Comparison of ENCODE assay signal across 8 mouse cellular contexts in genomic region chr11:53858761-53859580, GRCm38 (mm10). TPM values are rescaled to one million over a fixed set of nuclear protein-coding genes. Genes with fewer than 3 reads are reported as not detected.
DNase-seq lines count a peak whose midpoint lies in the region; ATAC-seq and TF ChIP-seq lines count a peak whose summit lies in the region.
"Not testable (repeated sequence)": the region's sequence is repeated elsewhere in the genome, so short reads cannot be mapped to it uniquely, and the experiment has no call there.

TSS of gene Gm12216 (minus strand) at chr11:53859256.

- not testable (repeated sequence) for TF ChIP-seq POLR2A in olfactory bulb, adult 2 months (IDR thresholded peaks at IDR 0.05; ENCODE audit: insufficient read depth, low read depth, low read length)

- ATAC-seq in activated CD4-positive, CD25-positive, alpha-beta regulatory T cell, adult 4 months: peak; percentile 86
- peak; percentile 85 for ATAC-seq in common myeloid progenitor, adult 5-6 weeks (replicated peaks; ENCODE audit: low read depth, poor library complexity, severe bottlenecking)
- ATAC-seq in hindbrain, embryonic 13.5 days (ENCODE audit: low FRiP score): 0 out of 2 replicates have a peak, but pooled peaks have one; percentile 43

- H3K27me3 ChIP-seq in hindbrain, embryonic 13.5 days: not testable (repeated sequence)

- H3K9me3 ChIP-seq in hindbrain, embryonic 13.5 days: not testable (repeated sequence)

- peak within 1 kb of the TSS; percentile 42 for H3K4me3 ChIP-seq in hindbrain, embryonic 13.5 days
- H3K4me3 ChIP-seq in olfactory bulb, adult 2 months (ENCODE audit: insufficient read depth, low read depth, low read length): peak within 1 kb of the TSS; percentile 58

- peak; percentile 52 for DNase-seq in gastrocnemius, postnatal 10 days
- DNase-seq in layer of hippocampus, postnatal 10 days (ENCODE audit: low spot score in 2 of 2): peak; percentile 30 to 45
- DNase-seq in lung, postnatal 36 days: peak; percentile 70
- peak; percentile 66 for DNase-seq in thymus, postnatal 4 days

- WGBS in hindbrain, embryonic 13.5 days: 14% methylated on average over 41 of the region's 50 CpGs
- 8% methylated on average over 39 of the region's 50 CpGs for WGBS in olfactory bulb, adult 2 months

- peak within 1 kb of the TSS; percentile 63 for H3K9ac ChIP-seq in hindbrain, embryonic 13.5 days

- not testable (repeated sequence) for H3K4me1 ChIP-seq in hindbrain, embryonic 13.5 days (replicated peaks); olfactory bulb, adult 2 months (ENCODE audit: control insufficient read depth, insufficient read depth, low read length)

- H3K27ac ChIP-seq in hindbrain, embryonic 13.5 days; olfactory bulb, adult 2 months (ENCODE audit: insufficient read depth, low read depth, low read length): not testable (repeated sequence)

- H3K4me2 ChIP-seq in hindbrain, embryonic 13.5 days: peak within 1 kb of the TSS; percentile 62

- H3K36me3 ChIP-seq in hindbrain, embryonic 13.5 days: not testable (repeated sequence)

- peak; percentile 30; the same call in 1 of the 2 replicates for TF ChIP-seq CTCF in olfactory bulb, adult 2 months (IDR thresholded peaks at IDR 0.05; ENCODE audit: insufficient read depth, low read depth, low read length)

RNA-seq across cellular contexts. Expression of gene Gm12216, which starts in this region (rescaled TPM):
- polyA plus RNA-seq in activated CD4-positive, CD25-positive, alpha-beta regulatory T cell, adult 4 months (2017; shearing (Covaris generic)): 10 to 100 TPM; 24.2 to 36.5 TPM
- total RNA-seq in common myeloid progenitor, adult 5-6 weeks (2017): 3.6 and 4.5 TPM in 2 replicates
- 1 to 10 TPM; 3.5 to 4.0 TPM for total RNA-seq in gastrocnemius, postnatal 10 days (2021)
- 0.31 and 0.69 TPM in 2 replicates for polyA plus RNA-seq in hindbrain, embryonic 13.5 days (2015; fragmentation: Nextera tagmentation; extraction: Ambion mirVana)
- 1 to 10 TPM; 1.4 to 3.6 TPM for total RNA-seq in layer of hippocampus, postnatal 10 days (2021)
- polyA plus RNA-seq in olfactory bulb, adult 2 months (2012; ENCODE audit: insufficient read depth, insufficient read length, low replicate concordance, missing spikeins): not detected in 2 replicates

Comparison
In these comparisons a context has a peak if more than half of its experiments do, and no peak if none do; other contexts are left out.
1. RNA of gene Gm12216 (polyA plus RNA-seq): 24.2 to 36.5 TPM in activated CD4-positive, CD25-positive, alpha-beta regulatory T cell, adult 4 months; 0.31 to 0.69 TPM in hindbrain, embryonic 13.5 days and not detected in olfactory bulb, adult 2 months; every median in the first group is over 10 times any median in the second.
2. Peak in ATAC-seq, H3K4me3 ChIP-seq, H3K9ac ChIP-seq and H3K4me2 ChIP-seq in hindbrain, embryonic 13.5 days; RNA of the gene not detected or under 1 TPM.
3. Peak in every context shown above with its lines, with median percentiles within 50 percentile points of each other: ATAC-seq and DNase-seq.